Mouse (Mus musculus): Measurements from ENCODE around the gene C2cd2. TPM values are rescaled to one million over a fixed set of nuclear protein-coding genes. Genes with fewer than 3 reads are reported as not detected.

C2cd2 gene
- total and polyA plus RNA-seq, 3 experiments, result 7.7 to 14.5 (median 11.2) TPM

DNA sequence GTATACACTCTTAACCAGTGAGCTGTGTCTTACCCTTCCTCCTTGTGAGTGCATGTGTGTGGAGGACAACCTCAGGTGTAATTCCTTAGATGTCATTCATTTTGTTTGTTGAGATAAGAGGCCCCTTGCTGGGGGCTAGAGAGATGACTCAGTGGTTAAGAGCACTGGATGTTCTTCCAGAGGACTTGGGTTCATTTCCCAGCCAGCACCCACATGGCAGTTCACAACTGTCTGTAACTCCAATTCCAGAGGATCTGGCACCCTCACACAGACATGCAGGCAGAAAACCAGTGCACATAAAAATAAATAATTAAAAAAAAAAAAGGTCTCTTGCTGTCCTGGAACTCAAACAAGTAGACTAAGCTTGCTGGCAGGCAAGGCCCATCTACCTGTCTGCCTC is 20.6 kb downstream of the C2cd2 start:
- Histone ChIP-seq H3K9ac (ENCODE audit: insufficient read depth, low read depth) (no peak overlapping the region), H3K79me2 (replicated peaks; ENCODE audit: control insufficient read depth, extremely low read depth, insufficient read depth, poor library complexity, severe bottlenecking) (no peaks in the 10 kb centered on the region), H3K4me3 (replicated peaks in 1 of 3; ENCODE audit: low read depth in 2 of 3, low read length in 2 of 3, poor library complexity in 1 of 3) (no peak overlapping the region), H3K27ac (ENCODE audit: insufficient read depth, low read depth) (no peak overlapping the region), H3K27me3 (replicated peaks) (no peaks in the 10 kb centered on the region), H3K4me2 (ENCODE audit: insufficient read depth, low read depth, poor library complexity, severe bottlenecking) (no peak overlapping the region), H3K4me1 (ENCODE audit: control insufficient read depth in 1 of 2, insufficient read depth in 2 of 2) (no peaks in the 10 kb centered on the region), H3K9me3 (replicated peaks; ENCODE audit: low read length) (no peaks in the 10 kb centered on the region), H3K36me3 (replicated peaks in 1 of 2; ENCODE audit: control insufficient read depth in 1 of 2, insufficient read depth in 1 of 2, low read length in 1 of 2) (peaks cover 0 to 21% of the 10 kb centered on the region in 2 experiments)
- in situ Hi-C loops (cut with MboI; ENCODE audit: low pct_ligation_motif_present, low pct_unique_long_range_greater_than_20kb, low sequenced_read_pairs), result no loop called here
- dilution Hi-C loops (cut with MboI; ENCODE audit: extremely low pct_ligation_motif_present, extremely low pct_unique_long_range_greater_than_20kb, low sequenced_read_pairs), result no loop called here
- TF ChIP-seq ZMIZ1 (IDR thresholded peaks at IDR 0.05; ENCODE audit: low read depth, low read length) (no peak), NRF1 (IDR thresholded peaks at IDR 0.05; ENCODE audit: low read depth, low read length) (no peak), KAT2A (IDR thresholded peaks at IDR 0.05; ENCODE audit: insufficient replicate concordance, low read length) (no peak)
- no peak for DNase-seq (ENCODE audit: extremely low read depth)

DNA sequence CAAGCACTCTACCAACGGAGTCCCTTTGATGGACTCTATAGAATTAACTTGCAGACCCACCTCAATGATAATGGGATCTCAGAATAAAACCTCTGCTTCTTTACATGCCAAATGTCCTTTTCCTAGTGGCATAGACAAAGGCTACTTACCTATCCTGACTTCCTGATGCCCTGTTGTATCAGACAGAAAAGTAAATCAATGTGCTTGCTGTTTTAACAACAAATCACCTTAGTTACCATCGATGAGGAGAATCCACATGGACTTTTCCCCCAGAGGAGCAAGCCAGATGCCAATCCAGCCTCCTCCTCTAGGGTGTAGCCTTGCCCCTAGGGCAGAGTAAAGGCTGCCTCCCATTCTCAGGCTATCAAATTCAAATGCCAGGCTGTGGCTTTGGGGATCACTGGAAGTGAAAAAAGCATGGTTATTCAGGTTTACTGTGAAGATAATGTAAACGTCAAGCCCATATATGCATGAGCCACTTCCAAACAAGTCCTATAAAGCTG is 21.9 kb downstream of the C2cd2 start:
- H3K27me3 ChIP-seq (replicated peaks), result no peaks in the 10 kb centered on the region
- peaks cover 0 to 18% of the 10 kb centered on the region in 2 experiments for H3K36me3 ChIP-seq (replicated peaks in 1 of 2; ENCODE audit: control insufficient read depth in 1 of 2, insufficient read depth in 1 of 2, low read length in 1 of 2)
- H3K27ac ChIP-seq (ENCODE audit: insufficient read depth, low read depth), result no peak overlapping the region
- H3K4me2 ChIP-seq (ENCODE audit: insufficient read depth, low read depth, poor library complexity, severe bottlenecking), result no peak overlapping the region
- H3K9me3 ChIP-seq (replicated peaks; ENCODE audit: low read length), result no peaks in the 10 kb centered on the region
- no peaks in the 10 kb centered on the region for H3K4me1 ChIP-seq (ENCODE audit: control insufficient read depth in 1 of 2, insufficient read depth in 2 of 2)
- no peak overlapping the region for H3K4me3 ChIP-seq (replicated peaks in 1 of 3; ENCODE audit: low read depth in 2 of 3, low read length in 2 of 3, poor library complexity in 1 of 3)
- in situ Hi-C loops (cut with MboI; ENCODE audit: low pct_ligation_motif_present, low pct_unique_long_range_greater_than_20kb, low sequenced_read_pairs) (no loop called here), dilution Hi-C loops (cut with MboI; ENCODE audit: extremely low pct_ligation_motif_present, extremely low pct_unique_long_range_greater_than_20kb, low sequenced_read_pairs) (no loop called here)
- TF ChIP-seq CHD2 (IDR thresholded peaks at IDR 0.05; ENCODE audit: low read length) (no peak), CTCF (conservative IDR thresholded peaks at IDR 0.05 in 1 of 2, IDR thresholded peaks at IDR 0.05 in 1 of 2; ENCODE audit: low read depth in 2 of 2, low read length in 2 of 2) (peak in 1 of 2 experiments; percentile 17; a peak in 2 of 4 replicates), RAD21 (IDR thresholded peaks at IDR 0.05; ENCODE audit: low read depth, low read length) (peak; percentile 15), TCF12 (IDR thresholded peaks at IDR 0.05; ENCODE audit: low read depth, low read length) (no peak), JUND (conservative IDR thresholded peaks at IDR 0.05; ENCODE audit: low read depth, low read length) (no peak)
- H3K9ac ChIP-seq (ENCODE audit: insufficient read depth, low read depth), result no peak overlapping the region
- DNase-seq (ENCODE audit: extremely low read depth), result no peak
- H3K79me2 ChIP-seq (replicated peaks; ENCODE audit: control insufficient read depth, extremely low read depth, insufficient read depth, poor library complexity, severe bottlenecking), result no peaks in the 10 kb centered on the region

DNA sequence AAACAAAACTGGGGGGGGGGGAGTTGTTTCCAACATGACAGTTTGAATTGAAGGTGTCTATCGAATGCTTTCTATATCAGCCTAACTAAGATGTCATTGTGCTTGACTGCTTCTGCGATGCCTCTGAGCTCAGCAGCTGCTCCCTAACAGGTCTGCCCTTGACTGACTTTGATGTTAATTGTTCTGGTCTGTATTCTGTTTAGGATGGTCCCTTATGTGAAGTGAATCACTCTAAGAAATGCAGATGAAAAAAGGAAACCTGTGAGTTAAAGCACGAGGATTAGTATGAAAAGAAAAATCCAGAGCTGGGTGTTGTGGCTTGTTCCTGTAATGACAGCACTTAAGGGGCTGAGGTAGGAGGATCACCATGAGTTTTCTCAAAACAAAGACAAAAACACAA is 26.6 kb downstream of the C2cd2 start:
- TF ChIP-seq EP300 (IDR thresholded peaks at IDR 0.05; ENCODE audit: low read length) (no peak), NRF1 (IDR thresholded peaks at IDR 0.05; ENCODE audit: low read depth, low read length) (no peak), CHD2 (IDR thresholded peaks at IDR 0.05; ENCODE audit: low read length) (no peak), RAD21 (IDR thresholded peaks at IDR 0.05; ENCODE audit: low read depth, low read length) (no peak), TBP (conservative IDR thresholded peaks at IDR 0.05; ENCODE audit: low read depth, low read length) (no peak), CHD1 (IDR thresholded peaks at IDR 0.05; ENCODE audit: low read depth, low read length) (no peak), MAX (IDR thresholded peaks at IDR 0.05; ENCODE audit: low read length) (no peak), ZKSCAN1 (IDR thresholded peaks at IDR 0.05; ENCODE audit: borderline replicate concordance, low read depth, low read length) (no peak), KAT2A (IDR thresholded peaks at IDR 0.05; ENCODE audit: insufficient replicate concordance, low read length) (no peak), MYC (IDR thresholded peaks at IDR 0.05; ENCODE audit: low read depth, low read length) (no peak), TCF12 (IDR thresholded peaks at IDR 0.05; ENCODE audit: low read depth, low read length) (no peak), POLR2AphosphoS2 (IDR thresholded peaks at IDR 0.05; ENCODE audit: low read depth, low read length) (no peak), CTCF (conservative IDR thresholded peaks at IDR 0.05 in 1 of 2, IDR thresholded peaks at IDR 0.05 in 1 of 2; ENCODE audit: low read depth in 2 of 2, low read length in 2 of 2) (no peak), POLR2A (IDR thresholded peaks at IDR 0.05; ENCODE audit: low read depth, low read length) (no peak), SIN3A (IDR thresholded peaks at IDR 0.05; ENCODE audit: low read length) (no peak), HCFC1 (IDR thresholded peaks at IDR 0.05; ENCODE audit: low read depth, low read length) (no peak), USF1 (IDR thresholded peaks at IDR 0.05; ENCODE audit: low read depth, low read length) (no peak)
- no peak overlapping the region for H3K4me3 ChIP-seq (replicated peaks in 1 of 3; ENCODE audit: low read depth in 2 of 3, low read length in 2 of 3, poor library complexity in 1 of 3)
- H3K4me2 ChIP-seq (ENCODE audit: insufficient read depth, low read depth, poor library complexity, severe bottlenecking), result no peak overlapping the region
- in situ Hi-C loops (cut with MboI; ENCODE audit: low pct_ligation_motif_present, low pct_unique_long_range_greater_than_20kb, low sequenced_read_pairs), result no loop called here
- H3K9ac ChIP-seq (ENCODE audit: insufficient read depth, low read depth), result no peak overlapping the region
- H3K36me3 ChIP-seq (replicated peaks in 1 of 2; ENCODE audit: control insufficient read depth in 1 of 2, insufficient read depth in 1 of 2, low read length in 1 of 2), result peaks cover 0 to 4% of the 10 kb centered on the region in 2 experiments
- H3K27ac ChIP-seq (ENCODE audit: insufficient read depth, low read depth), result no peak overlapping the region
- no peaks in the 10 kb centered on the region for H3K9me3 ChIP-seq (replicated peaks; ENCODE audit: low read length)
- H3K27me3 ChIP-seq (replicated peaks), result peaks cover 6% of the 10 kb centered on the region
- DNase-seq (ENCODE audit: extremely low read depth), result no peak
- no peaks in the 10 kb centered on the region for H3K79me2 ChIP-seq (replicated peaks; ENCODE audit: control insufficient read depth, extremely low read depth, insufficient read depth, poor library complexity, severe bottlenecking)
- dilution Hi-C loops (cut with MboI; ENCODE audit: extremely low pct_ligation_motif_present, extremely low pct_unique_long_range_greater_than_20kb, low sequenced_read_pairs), result no loop called here
- peaks cover 0 to 10% of the 10 kb centered on the region in 2 experiments; a peak in 2 of 4 replicates for H3K4me1 ChIP-seq (ENCODE audit: control insufficient read depth in 1 of 2, insufficient read depth in 2 of 2)

Measured in CH12.LX (cell line).